Mouse (Mus musculus): ENCODE measurements around the gene Nme8.
A peak's percentile ranks its signal among the peaks of the same experiment; 100 is the strongest.

Gene Nme8

DNA sequence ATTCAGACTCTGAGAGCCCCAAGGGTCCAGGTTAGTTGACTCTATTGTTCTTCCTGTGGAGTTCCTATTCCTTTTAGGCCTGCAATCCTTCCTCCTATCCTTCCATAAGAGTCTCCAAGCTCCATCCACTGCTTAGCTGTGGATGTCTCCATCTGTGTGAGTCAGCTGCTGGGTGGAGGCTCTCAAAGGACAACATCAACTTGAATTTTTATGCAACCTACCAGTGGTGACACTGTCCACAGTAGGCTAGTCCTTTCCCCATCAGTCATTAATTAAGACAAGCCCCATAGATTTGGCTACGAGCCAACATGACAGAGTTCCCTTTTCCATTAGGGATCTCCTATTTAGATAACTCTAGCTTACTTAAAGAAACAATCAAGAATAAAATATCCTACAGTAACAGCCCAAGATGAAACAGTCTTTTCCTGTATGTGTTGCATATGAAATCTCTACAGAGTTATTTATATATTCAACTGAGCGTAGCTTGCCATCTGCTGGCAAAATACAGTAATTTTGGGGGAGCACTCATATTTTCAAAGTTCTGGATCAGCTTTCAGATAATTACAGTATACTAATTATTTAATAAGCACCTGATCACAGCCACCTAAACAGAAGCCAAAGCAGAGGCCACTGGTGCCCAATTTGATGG is 57.3 kb downstream of the Nme8 start:
- DNase-seq = peak; percentile 45

DNA sequence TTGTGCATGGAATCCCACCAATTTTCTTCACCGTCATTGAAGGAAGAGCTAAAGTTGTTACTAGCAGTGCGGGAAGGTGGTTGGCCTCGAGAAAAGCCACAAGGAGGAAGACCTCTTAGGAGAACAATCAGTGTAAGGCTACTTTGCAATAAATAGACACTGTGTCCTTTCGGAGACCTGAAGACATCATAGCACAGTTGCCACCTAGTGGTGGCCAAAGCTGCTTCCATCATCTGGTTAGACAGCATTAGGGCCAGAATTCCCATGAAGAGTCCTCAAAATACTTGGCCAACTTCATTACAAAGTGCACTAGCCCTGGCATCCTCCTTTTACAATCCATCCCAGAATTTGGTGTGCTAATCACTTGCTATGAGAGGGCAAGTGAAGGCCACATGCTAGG is 61.5 kb downstream of the Nme8 start:
- DNase-seq = no peak

DNA sequence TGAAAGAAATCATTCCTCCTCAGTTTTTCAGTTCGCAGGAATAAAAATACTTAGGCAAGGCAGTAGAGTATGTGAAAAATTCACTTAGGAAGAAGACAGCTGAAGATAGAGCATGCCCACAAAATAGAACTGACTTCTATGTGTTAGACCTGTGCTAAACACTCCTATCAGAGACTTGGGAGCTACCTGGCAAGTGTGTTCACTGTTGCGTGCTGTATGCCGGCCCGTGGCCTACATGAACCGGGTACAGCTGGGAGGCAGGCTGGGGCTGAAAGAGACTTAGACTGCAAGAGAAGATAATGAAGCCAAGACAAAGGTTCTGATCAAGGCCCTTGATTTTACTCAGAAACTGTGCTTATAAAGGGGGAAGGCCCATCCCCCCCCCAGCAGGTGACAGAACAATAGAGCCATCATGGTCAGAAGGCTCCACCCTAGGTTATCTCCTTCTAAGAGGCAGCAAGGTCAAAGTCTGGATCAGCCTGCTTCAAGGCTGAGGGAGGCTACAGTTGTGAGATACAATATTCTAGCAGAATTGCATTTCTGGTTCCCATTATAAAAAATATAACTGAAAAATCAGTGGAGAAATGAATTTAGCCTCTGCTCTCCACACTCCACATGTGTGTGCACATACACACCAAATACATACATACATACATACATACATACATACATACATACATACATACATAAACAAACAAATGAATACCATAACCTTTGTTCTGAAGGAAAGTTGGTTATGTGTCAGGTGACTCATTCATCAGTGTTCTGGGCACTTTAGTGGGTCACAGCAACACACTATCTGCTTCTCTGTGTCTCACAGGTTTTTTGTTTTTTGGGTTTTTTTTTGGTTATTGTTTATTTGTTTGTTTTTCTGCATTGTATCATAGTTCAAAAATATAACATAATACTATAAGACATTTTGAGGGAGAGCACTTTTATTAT is 66.6 kb downstream of the Nme8 start:
- no peak for DNase-seq

DNA sequence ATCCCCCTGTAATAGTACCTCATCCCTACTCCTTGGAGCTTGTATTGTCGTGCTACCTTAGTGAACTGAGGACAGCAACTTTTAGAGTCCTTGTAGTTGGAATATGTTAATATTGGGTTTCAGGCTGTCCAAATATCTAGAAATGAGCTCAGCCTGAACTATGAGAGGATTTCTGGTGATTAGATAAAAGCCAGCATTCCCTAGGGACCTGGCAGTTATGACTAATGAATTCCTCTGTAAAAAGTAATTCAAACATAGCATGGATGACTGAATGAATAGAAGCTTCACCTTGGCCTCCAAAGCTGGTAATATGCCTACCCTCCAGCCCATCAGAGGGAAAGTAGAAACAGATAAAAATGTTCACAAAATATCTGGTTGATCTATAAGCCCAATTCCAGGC is 71.1 kb downstream of the Nme8 start:
- DNase-seq = no peak

DNA sequence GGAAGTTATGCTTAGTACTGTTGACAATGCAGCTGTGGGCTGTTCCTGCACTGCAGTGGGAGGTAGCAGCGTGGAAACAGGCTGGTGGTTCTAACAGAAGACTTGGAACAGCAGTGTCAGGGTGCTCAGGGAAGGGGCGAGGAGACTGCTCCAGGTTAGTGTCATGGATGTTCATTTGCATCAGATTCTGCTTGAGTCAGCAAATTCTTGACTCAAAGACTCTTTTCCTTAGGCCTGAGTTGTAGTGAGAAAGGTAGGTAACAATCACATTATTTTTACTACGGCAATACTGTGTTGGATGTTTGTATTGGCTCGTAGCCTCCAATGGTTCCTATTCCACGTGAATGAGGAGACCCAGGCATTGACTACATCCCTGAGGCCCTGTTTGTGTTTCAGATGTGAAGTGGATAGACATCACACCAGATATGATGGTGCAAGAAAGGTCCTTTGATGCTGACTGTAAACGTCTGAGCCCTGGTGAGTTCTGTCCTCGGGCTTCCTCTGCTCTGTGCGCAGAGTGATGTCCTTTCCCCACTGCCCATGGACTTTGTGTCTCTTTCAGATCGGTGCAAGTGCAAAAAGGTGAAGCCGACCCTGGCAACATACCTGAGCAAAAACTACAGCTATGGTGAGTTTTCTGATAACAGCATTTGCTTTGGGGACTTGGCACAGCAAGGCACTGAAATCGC is 72.8 kb downstream of the Nme8 start:
- DNase-seq = peak; percentile 84

DNA sequence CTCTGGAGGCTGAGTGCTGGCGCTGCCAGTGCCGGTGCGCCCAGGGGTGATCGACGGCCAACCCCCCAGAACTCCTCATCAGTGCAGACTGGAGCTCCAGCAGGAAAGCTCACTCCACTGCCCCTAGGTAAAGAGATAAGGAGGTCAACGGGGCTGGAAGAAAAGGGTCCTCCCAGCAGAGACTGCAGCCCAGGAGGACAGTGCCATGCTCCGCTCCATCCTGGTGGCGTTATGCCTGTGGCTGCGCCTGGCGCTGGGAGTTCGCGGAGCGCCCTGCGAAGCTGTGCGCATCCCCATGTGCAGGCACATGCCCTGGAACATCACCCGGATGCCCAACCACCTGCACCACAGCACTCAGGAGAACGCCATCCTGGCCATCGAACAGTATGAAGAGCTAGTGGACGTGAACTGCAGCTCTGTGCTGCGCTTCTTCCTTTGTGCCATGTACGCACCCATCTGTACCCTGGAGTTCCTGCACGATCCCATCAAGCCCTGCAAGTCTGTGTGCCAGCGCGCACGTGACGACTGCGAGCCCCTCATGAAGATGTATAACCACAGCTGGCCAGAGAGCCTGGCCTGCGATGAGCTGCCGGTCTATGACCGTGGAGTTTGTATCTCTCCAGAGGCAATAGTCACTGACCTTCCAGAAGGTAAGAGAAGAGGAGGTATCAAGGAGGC is 74.2 kb downstream of the Nme8 start:
- DNase-seq = peak; percentile 87

DNA sequence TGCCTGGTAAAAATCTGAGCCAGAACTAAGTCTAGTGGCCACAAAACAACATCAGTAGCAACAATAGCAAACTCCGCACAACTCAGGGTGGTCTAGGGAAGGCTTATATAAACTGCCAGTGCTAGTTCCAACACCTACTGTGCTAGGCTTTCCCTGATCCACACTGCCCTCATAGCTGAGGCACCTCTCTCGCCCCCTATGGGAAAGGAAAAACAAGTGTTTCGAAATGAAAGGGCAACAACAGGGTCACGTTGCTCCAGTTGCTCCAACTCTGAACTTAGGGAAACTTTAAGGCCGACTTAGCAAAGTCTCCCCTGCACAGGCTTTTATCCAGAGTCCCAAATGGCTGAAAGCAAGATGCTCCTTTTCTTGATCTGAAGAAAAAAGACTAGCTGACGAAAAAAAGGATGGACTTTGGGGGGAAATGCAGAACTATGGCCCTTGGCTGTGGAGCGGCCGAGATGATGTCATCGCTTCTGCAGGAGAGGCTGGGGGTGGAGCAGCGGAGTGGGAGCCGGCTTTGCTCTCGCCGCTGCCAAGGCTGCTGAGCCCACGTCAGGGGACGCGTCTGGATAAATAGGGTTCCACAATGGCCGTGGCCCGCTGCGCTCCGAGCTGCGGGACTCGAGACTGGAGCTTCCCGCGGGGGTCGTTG is 74.9 kb downstream of the Nme8 start, which contains the start of gene Sfrp4:
Sfrp4 (plus strand) TSS at position 532 of the 655 bp plus-strand sequence.
- peak; percentile 95 for DNase-seq

DNA sequence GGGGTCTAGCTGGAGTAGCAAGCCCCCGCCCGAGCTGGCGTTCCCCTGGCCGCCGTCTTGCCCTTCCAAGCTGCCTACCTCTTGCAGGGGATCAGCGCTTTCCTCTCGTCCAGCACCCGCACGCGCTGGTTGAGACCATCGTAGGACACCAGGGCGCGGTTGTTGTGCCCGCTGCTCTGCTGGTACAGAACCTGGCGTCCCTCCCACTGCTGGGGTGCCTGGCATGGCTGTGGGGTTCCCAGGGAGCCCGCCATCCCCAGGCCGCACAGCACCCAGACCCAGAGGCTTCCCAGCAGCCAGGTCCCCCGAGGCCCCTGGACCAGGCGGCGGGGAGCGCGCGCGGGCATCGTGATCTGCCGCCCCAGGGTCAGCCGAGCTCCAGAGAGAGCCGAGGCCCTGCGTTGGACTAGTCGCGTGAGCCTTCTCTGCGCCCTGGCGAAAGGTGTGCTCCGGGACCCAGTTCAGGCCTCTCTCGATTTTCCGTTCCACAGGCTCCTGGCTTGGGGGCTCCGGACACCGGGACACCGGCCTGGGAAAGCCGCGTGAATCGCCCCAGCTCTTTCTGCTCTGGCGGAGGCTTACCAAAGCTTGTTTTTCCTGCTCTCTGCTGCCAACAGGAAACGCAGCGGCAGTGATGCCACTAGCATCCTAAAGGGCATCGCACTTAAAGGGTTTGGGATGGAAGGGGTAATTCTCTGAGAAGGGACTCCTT is 78.2 kb downstream of the Nme8 start, which contains the start of gene Epdr1:
Epdr1 (minus strand) TSS at position 712 of the 712 bp plus-strand sequence.
- peak; percentile 92 for DNase-seq

DNA sequence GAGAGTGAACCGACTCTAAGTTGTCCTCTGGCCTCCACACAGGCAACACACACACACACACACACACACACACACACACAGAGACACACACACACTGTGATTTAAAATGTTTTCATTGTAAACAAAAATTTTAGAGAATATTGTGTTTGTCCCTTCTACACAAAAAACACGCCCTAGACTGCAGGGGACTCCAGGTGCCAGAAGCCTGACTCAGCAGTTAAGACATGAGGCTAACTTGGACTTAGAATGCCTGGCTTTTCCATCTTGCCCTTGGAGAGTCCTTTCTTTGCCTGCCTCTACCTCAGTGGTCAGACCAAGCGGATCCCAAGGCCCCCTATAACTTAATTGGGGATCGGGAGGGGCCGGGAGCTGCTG is 78.8 kb downstream of the Nme8 start:
- no peak for DNase-seq

DNA sequence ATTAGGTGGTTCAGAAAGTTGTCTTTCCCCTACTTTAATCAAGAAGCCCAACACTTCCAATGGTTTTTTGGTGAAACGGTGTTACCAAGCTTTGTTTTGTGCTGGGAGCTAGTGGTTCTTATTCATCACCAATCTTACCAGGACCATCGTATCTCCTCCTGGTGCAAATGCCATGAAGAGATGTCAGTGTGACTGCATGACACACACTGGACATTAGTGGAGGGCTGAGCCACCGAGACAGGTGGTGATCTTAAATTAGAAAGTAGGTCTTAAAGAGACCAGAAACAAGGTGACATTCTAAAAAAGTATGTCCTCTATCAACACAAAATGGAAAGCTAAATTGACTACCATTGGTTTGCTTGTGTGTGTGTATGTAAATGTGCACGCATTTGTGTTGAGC is 79.5 kb downstream of the Nme8 start:
- DNase-seq = no peak

DNA sequence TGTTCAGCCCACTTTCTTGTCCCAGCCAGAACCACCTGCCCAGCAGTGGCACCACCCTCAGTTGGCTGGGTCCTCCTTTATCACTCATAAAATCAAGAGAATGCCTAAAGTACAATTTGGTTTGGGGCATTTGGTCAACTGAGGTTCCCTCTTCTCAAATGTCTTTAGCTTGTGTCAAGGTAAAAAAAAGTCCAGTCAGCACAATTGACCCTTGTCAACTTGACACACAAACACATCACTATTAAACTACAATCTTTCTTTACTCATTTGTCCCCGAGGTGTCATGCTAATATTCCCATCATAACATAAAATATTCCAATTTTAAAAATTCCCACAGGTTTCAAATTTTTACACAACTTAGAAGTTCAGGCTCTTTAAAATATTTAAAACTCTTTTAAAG is 83.3 kb downstream of the Nme8 start:
- no peak for DNase-seq

DNA sequence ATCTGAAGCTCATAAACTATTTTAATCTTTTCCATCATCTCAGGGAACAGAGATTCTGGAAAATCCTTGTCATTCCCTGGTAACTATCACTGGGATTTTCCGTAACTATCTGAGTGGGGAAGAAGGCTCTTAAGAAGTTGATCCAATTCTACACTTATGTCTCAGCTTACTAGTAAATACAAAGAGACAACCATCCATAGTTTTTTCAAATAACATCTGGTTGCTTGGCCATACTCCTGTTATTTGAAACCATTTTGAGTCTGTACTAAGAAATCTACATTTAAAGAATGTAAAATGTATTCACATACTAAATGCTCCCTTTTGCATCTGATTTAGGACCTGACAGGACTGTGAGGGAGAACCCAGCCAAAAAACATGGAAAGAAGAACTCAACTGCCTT is 84.2 kb downstream of the Nme8 start:
- no peak for DNase-seq

DNA sequence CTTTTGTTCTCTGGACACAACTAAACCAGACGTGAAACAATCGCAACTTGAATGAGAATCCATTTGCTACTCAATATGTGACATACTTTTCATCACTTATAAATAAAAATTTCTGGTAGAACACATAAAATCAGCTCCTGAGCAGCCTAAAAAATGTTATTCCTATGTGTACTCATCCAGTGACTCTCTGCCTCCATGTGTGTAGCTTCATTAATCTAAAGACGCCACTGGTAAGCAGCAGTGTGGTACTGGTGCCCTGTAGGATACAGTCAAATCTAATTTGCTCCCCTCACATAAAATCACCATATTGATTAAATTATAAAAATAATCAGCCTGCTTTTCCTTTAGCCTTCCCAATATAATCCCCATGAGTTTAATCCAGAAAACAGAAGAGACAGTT is 84.6 kb downstream of the Nme8 start:
- DNase-seq = no peak

DNA sequence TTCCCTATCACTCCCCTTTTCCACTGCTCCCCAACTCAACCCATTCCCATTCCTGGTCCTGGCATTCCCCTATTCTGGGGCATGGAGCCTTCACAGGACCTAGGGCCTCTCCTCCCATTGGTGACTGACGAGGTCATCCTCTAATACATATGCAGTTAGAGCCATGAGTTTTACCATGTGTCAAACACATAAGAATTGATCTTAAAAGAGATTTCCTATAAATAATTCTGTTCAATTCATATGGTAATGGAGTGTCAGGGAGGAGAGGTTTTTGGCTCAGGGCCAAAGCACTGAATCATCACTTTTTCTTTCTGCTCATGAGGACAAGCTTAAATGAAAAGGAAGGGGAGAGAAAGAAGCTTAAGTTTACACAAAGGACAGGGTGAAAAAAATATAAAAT is 85.2 kb downstream of the Nme8 start:
- no peak for DNase-seq

DNA sequence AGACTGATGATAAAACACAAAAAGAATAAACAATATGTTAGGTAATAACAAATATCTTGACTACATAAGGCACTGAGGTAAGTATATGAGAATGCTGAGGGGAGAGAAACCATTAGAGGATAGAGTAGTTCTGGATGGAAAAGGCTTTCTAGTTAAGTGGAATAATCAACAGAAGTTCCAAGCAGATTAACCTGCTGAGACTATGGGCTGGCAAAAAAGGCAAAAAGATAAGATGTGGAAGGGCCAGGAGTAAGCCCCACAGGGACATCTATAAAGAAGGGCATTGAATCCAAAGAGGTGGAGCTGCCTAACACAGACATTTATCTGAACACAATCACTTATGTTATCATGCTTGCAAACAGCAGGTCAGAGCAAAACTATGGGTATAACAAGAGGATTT is 89.5 kb downstream of the Nme8 start:
- DNase-seq = no peak

DNA sequence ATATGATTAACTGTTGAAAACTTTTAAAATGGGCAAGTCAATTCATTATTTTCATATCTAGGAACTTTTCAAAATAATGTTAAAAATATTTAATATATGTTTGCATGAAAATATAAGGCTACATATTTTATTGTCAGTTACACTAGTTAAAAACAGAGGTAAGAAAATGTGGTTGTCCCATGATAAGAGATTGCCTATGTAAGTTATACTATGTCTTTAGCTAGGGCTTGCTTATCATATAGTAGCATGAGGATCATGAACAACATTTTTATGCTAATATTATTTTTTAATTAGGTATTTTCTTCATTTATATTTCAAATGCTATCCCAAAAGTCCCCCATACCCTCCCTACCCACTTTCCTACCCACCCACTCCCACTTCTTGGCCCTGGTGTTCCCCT is 92.7 kb downstream of the Nme8 start:
- DNase-seq = no peak

DNA sequence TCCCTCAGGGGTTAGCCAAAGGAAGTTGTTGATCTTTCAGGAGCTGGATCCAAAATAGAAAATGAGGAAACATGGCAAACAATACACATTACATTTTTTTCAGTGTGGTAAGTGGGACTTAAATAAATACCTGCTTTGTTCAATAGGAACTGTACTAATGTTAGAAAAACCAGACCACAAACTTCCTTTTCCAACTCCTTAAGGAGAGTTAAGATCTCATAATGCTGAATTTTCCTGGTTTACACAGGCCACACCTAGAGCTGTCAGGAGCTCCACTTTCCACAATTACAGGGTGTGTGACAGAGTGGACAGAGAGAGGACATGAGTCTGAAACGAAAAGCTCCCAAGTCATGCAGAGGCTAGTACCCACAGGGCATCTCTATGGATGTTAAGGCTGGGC is 93.9 kb downstream of the Nme8 start:
- no peak for DNase-seq

DNA sequence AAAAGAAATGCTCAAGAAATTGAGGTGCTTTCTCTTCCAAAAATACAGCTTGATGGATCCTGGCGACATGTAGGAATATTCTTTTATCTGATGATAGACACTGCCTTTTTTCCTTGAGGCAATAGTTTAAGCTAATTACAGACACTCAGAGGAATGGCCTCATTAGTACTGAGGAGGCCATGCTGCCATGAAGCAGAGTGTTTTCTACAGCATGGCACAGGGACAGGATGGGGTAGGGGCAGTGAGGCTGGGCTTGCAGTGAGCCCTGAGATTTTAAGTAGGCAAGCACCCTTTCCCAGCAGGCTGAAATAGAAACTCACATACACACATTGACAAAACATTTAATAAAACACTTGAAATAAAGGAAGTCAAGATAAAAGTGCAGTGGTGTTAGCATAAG is 95.1 kb downstream of the Nme8 start:
- no peak for DNase-seq

DNA sequence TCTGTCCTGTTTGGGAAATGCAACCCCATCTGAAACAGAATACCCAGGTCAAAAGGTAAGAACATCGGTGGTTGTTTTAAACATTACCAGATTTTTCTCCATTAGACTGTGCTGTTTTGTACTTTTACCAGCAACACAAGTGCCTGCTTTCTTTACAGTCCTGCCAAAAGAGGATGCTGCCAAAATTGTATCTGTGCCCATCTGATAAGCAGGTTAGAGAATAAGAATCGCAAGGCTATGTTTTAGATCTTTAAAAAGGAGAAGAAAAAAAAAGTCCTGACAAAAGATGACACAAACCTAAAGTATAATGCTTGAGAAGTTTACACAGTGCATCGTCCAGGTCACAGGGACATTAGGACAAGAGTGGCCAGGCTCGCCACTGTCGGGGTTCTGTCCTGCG is 98.4 kb downstream of the Nme8 start:
- DNase-seq = no peak

DNA sequence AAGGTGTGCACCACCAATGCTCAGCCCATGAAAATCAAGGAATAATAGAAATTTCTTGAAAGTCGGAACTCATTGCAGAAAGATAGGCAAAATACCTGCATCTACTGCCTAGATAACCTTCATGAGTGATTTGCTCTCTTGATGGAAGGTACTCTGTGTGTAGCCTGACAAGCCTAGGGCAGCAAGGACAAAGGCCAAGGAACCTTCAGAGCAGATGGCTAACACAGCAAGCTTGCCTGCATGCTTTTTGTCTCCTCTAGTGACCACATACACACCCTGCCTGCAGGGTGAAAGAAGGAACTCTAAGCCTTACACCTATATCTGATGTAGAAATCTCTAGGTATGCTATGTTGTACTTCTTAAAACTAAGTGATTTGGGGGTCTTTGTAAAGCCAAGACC is 102.5 kb downstream of the Nme8 start:
- no peak for DNase-seq
